Mouse (Mus musculus): Measurements from ENCODE around the gene Cfap44. TPM values are rescaled to one million over a fixed set of nuclear protein-coding genes. Genes with fewer than 3 reads are reported as not detected.

The Cfap44 gene
- polyA plus RNA-seq, 1 experiment, result not detected

DNA sequence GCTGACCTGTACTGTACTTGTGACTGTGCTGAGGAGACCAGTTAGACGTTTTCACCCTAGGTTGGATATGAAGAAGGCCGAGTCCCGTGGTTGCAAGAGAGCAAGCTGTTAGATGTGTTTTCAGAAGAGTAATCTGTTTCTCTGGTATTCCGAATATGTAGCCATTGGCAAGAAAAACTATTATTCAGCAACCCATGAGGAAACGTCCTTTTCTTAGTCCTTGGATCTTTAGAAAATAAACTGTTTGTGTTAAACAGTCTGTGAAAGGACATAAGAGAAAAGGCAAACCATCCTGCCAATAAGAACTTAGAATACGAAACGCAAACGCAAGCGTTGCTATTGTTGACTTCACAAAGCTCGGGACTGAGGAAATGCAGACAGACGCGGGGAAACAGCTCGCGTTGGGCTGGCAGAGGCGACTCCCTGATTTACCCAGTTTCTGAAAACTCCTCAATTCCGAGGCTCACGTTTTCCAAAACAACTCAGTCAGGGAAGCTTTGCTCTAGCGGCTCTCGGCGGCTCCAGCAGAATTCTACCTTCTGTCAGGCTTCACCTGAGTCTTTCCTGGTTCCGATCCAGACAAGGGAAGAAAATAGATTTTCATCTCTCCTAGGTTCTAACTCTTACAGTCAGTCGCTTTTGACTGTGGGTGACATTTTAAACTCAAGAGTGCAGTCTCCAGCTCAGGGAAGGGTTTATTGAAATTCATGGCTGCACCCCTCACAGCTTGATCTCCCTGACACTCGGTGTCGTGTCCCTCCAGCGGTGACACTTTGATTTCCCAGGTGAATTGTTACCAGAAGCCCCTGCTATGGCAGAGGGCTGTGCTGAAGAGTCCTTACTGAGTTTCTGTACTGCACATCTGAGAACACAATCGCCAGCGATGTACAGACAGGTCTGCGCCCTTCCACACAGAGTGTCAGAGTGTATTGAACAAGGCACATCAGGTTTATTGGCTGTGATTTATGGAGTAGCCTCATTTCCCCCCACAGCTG lies 87.3 kb downstream of the Cfap44 start:
- no peak overlapping the region for H3K4me3 ChIP-seq (replicated peaks; ENCODE audit: control insufficient read depth, low read depth, low read length)
- no peak for TF ChIP-seq CTCF (IDR thresholded peaks at IDR 0.05; ENCODE audit: control insufficient read depth, insufficient read depth, low read length)
- TF ChIP-seq POLR2A (IDR thresholded peaks at IDR 0.05; ENCODE audit: borderline replicate concordance, control insufficient read depth, low read depth, low read length), result no peak
- H3K27ac ChIP-seq (ENCODE audit: control insufficient read depth, insufficient read depth, low read depth, low read length, poor library complexity), result no peak overlapping the region
- WGBS, result 66% methylated on average over 28 of the region's 28 CpGs
- no peaks in the 10 kb centered on the region for H3K4me1 ChIP-seq (ENCODE audit: control insufficient read depth, insufficient read depth, low read length)

DNA sequence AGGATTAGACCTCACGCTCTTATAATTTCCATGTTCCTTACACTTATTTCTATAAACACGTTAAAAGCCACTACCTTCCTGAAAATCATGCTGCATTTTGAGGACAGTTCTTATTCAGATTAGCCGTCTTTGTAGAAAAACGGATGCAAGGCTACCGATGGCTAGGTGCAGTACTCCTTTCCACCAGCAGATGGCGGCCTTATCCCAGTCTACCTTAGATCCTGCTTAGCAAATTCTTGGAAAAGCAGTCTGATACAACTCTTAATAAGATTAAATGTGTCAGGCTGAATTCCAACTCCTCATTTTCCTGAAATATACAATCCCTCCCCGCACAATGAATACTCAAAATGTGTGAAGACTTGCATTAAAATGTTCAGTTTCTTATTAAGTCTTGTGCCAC lies 89.5 kb downstream of the Cfap44 start:
- no peak overlapping the region for H3K27ac ChIP-seq (ENCODE audit: control insufficient read depth, insufficient read depth, low read depth, low read length, poor library complexity)
- H3K4me1 ChIP-seq (ENCODE audit: control insufficient read depth, insufficient read depth, low read length), result no peaks in the 10 kb centered on the region
- H3K4me3 ChIP-seq (replicated peaks; ENCODE audit: control insufficient read depth, low read depth, low read length), result no peak overlapping the region
- 3% methylated on average over 7 of the region's 7 CpGs for WGBS
- peak; percentile 84 for TF ChIP-seq CTCF (IDR thresholded peaks at IDR 0.05; ENCODE audit: control insufficient read depth, insufficient read depth, low read length)
- TF ChIP-seq POLR2A (IDR thresholded peaks at IDR 0.05; ENCODE audit: borderline replicate concordance, control insufficient read depth, low read depth, low read length), result no peak

DNA sequence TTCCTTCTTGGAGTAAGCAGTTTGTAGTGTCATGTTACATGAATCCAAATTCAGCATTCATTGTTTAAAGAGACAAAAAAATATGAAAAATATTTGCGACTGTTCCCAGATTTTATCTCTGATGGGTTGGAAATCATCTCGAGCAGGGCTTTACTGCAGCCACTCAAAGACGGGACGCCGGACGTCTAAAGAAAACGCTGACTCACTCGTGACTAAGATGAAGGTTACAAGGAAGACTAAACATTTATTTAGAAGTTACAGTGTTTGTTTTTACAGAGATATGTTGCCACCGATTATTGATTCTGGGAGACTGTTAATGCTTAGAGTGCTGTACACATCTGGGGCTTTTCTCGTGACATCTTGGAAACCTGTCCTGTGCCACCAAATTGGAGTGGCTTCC lies 90.2 kb downstream of the Cfap44 start:
- no peaks in the 10 kb centered on the region for H3K4me1 ChIP-seq (ENCODE audit: control insufficient read depth, insufficient read depth, low read length)
- WGBS, result 43% methylated on average over 10 of the region's 10 CpGs
- TF ChIP-seq CTCF (IDR thresholded peaks at IDR 0.05; ENCODE audit: control insufficient read depth, insufficient read depth, low read length) (no peak), POLR2A (IDR thresholded peaks at IDR 0.05; ENCODE audit: borderline replicate concordance, control insufficient read depth, low read depth, low read length) (no peak)
- no peak overlapping the region for H3K27ac ChIP-seq (ENCODE audit: control insufficient read depth, insufficient read depth, low read depth, low read length, poor library complexity)
- H3K4me3 ChIP-seq (replicated peaks; ENCODE audit: control insufficient read depth, low read depth, low read length), result no peak overlapping the region

DNA sequence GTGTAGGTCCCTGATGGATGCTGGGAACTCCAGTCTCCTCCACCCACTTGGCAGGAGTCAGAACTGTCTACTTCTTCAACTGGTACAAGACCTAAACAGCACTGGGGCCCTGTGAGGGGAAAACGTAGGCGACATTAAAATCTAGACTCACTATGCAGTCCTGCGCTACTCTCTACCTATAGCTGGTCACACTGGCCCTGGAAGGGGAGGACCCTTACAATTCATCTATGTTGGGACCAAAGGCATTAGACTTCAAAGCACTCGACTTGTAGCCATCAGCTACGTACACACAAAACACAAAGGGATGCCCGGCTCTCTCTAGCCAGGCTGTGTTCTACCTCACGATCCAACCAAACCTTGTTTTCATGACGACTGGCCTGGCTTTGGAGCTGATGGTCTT lies 91.1 kb downstream of the Cfap44 start:
- Histone ChIP-seq H3K4me1 (ENCODE audit: control insufficient read depth, insufficient read depth, low read length) (no peaks in the 10 kb centered on the region), H3K4me3 (replicated peaks; ENCODE audit: control insufficient read depth, low read depth, low read length) (no peak overlapping the region), H3K27ac (ENCODE audit: control insufficient read depth, insufficient read depth, low read depth, low read length, poor library complexity) (no peak overlapping the region)
- TF ChIP-seq CTCF (IDR thresholded peaks at IDR 0.05; ENCODE audit: control insufficient read depth, insufficient read depth, low read length) (no peak), POLR2A (IDR thresholded peaks at IDR 0.05; ENCODE audit: borderline replicate concordance, control insufficient read depth, low read depth, low read length) (no peak)
- 90% methylated on average over 8 of the region's 8 CpGs for WGBS

DNA sequence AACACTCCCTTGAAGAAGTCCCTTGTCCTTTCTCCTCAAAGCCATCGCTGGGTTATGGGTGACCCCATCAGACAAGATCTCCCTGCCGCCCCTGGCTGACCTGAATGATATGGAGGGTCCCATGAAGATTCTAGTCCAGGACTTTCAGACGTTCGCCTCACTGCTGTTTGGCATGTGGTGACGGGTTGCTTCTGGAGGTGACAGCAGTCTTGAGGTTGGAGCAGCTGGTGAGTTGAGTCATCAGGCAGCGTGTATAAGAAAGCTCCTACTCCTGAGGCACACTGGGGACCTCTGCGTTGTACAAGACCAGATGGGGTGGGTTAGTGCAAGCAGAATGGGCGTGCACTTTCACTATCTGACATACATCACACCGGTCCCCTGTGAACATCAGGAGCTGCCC lies 92.0 kb downstream of the Cfap44 start:
- WGBS, result 78% methylated on average over 9 of the region's 9 CpGs
- TF ChIP-seq POLR2A (IDR thresholded peaks at IDR 0.05; ENCODE audit: borderline replicate concordance, control insufficient read depth, low read depth, low read length) (no peak), CTCF (IDR thresholded peaks at IDR 0.05; ENCODE audit: control insufficient read depth, insufficient read depth, low read length) (no peak)
- Histone ChIP-seq H3K27ac (ENCODE audit: control insufficient read depth, insufficient read depth, low read depth, low read length, poor library complexity) (no peak overlapping the region), H3K4me3 (replicated peaks; ENCODE audit: control insufficient read depth, low read depth, low read length) (no peak overlapping the region), H3K4me1 (ENCODE audit: control insufficient read depth, insufficient read depth, low read length) (no peaks in the 10 kb centered on the region)

DNA sequence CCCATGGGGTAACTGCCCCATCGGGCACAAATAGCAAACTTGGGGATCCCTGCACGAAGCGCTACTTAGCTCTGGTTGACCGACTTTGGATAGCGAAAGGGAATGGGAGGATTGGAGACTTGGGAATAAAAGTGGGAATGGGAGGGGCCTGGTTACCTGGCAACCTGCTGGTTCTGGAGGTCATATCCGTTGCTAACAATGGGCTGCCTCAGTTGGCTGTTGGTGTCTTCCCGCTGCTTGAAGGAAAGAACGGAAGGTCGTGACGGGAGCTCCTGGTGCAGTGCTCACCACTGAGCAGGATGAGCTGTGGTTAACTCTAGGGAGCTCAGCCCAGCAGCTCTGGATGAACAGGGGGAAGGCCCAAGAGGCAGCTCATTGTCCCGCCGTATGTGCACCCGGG lies 92.6 kb downstream of the Cfap44 start:
- no peaks in the 10 kb centered on the region for H3K4me1 ChIP-seq (ENCODE audit: control insufficient read depth, insufficient read depth, low read length)

DNA sequence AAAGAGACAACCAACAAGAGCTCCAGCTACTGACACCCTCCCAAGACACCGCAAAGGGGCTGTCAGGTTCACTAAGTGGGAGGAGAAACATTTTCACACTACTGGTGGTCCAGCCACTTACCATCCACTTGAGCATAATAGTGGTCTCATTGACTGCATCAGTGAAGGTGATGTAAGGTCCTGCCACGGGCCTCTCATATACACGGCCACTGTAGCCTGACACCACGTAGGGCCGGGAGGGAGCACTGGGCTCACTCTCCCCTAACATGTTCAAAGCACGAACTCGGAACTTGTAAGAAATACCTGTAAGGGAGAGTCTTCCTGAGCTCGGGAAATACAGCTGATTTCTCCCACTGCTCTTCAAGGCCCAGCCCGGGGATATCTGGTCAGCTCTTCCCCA lies 96.5 kb downstream of the Cfap44 start:
- 82% methylated on average over 9 of the region's 9 CpGs for WGBS
- no peak for TF ChIP-seq POLR2A (IDR thresholded peaks at IDR 0.05; ENCODE audit: borderline replicate concordance, control insufficient read depth, low read depth, low read length)
- TF ChIP-seq CTCF (IDR thresholded peaks at IDR 0.05; ENCODE audit: control insufficient read depth, insufficient read depth, low read length), result no peak
- H3K4me1 ChIP-seq (ENCODE audit: control insufficient read depth, insufficient read depth, low read length), result no peaks in the 10 kb centered on the region
- no peak overlapping the region for H3K27ac ChIP-seq (ENCODE audit: control insufficient read depth, insufficient read depth, low read depth, low read length, poor library complexity)
- no peak overlapping the region for H3K4me3 ChIP-seq (replicated peaks; ENCODE audit: control insufficient read depth, low read depth, low read length)

More for the DNA sequence above, 92.6 kb downstream of the Cfap44 start:
- WGBS, result 87% methylated on average over 13 of the region's 13 CpGs
- no peak overlapping the region for H3K27ac ChIP-seq (ENCODE audit: control insufficient read depth, insufficient read depth, low read depth, low read length, poor library complexity)
- no peak overlapping the region for H3K4me3 ChIP-seq (replicated peaks; ENCODE audit: control insufficient read depth, low read depth, low read length)
- no peak for TF ChIP-seq CTCF (IDR thresholded peaks at IDR 0.05; ENCODE audit: control insufficient read depth, insufficient read depth, low read length)
- TF ChIP-seq POLR2A (IDR thresholded peaks at IDR 0.05; ENCODE audit: borderline replicate concordance, control insufficient read depth, low read depth, low read length), result no peak

DNA sequence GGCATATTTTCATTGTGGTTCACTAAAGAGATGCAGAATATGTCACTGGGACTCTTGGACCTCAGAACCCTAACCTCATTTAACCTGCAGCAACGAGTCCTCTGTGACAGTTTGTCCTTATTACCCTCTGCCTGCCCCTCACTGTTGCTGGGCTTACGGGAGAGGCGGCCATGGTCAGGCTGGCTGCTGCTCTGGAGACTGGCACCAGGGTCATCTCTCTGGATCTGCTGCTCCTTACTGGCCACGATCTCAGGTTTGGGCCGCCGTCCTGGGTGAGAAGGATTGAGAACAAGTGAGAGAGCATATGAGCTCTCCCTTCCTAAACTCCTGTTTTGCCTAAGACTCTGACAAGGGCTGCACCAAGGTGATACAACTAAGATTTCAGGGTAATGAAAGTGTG lies 97.6 kb downstream of the Cfap44 start:
- 84% methylated on average over 6 of the region's 6 CpGs for WGBS
- H3K4me3 ChIP-seq (replicated peaks; ENCODE audit: control insufficient read depth, low read depth, low read length), result no peak overlapping the region

More for the DNA sequence above, 97.6 kb downstream of the Cfap44 start:
- Histone ChIP-seq H3K4me1 (ENCODE audit: control insufficient read depth, insufficient read depth, low read length) (no peaks in the 10 kb centered on the region), H3K27ac (ENCODE audit: control insufficient read depth, insufficient read depth, low read depth, low read length, poor library complexity) (no peak overlapping the region)
- TF ChIP-seq POLR2A (IDR thresholded peaks at IDR 0.05; ENCODE audit: borderline replicate concordance, control insufficient read depth, low read depth, low read length) (no peak), CTCF (IDR thresholded peaks at IDR 0.05; ENCODE audit: control insufficient read depth, insufficient read depth, low read length) (no peak)
